Mouse (Mus musculus) G1E (cell line): ENCODE measurements around the gene Agtrap. TPM values are rescaled to one million over a fixed set of nuclear protein-coding genes. Genes with fewer than 3 reads are reported as not detected.

Experiments
- ATAC-seq: 2 replicates; pipeline ENCODE4 v1.8.0; 2016; ENCODE audit warnings: mild to moderate bottlenecking; ENCODE audit not compliant: insufficient number of reproducible peaks, poor library complexity, low FRiP score, severe bottlenecking; ENCODE audit errors: extremely low read depth
- DNase-seq: peaks from one replicate; pipeline ENCODE4 v3.0.0; 2012; ENCODE audit warnings: low spot score
- H3K27me3 ChIP-seq: 2 replicates; pipeline ENCODE4 v1.6.1; 2012; ENCODE audit warnings: mild to moderate bottlenecking, low read length, inconsistent platforms; ENCODE audit not compliant: insufficient read depth
- H3K36me3 ChIP-seq: replicated peaks from 2 replicates; pipeline ENCODE3; 2012; ENCODE audit warnings: mild to moderate bottlenecking, inconsistent platforms
- H3K4me1 ChIP-seq: 2 replicates; pipeline ENCODE4 v1.6.1; 2012; ENCODE audit warnings: low read depth, low read length, inconsistent platforms, mixed read lengths; ENCODE audit not compliant: insufficient read depth
- H3K4me3 ChIP-seq: 2 replicates; pipeline ENCODE4 v1.5.1; 2012; ENCODE audit warnings: low read depth, mild to moderate bottlenecking, inconsistent platforms, low read length, moderate library complexity, mixed read lengths
- H3K9me3 ChIP-seq: replicated peaks from 2 replicates; pipeline ENCODE4 v1.6.1; 2012; ENCODE audit warnings: inconsistent platforms
- CTCF ChIP-seq: IDR thresholded peaks from 2 replicates; pipeline ENCODE4 v1.5.1; 2012; ENCODE audit warnings: low read depth, low read length, inconsistent platforms, mixed read lengths
- GATA1 ChIP-seq: IDR thresholded peaks from 2 replicates; pipeline ENCODE4 v1.6.1; 2012; ENCODE audit warnings: borderline replicate concordance, low read length, inconsistent platforms, mixed read lengths
- GATA2 ChIP-seq: IDR thresholded peaks from 2 replicates; pipeline ENCODE4 v1.6.1; 2012; ENCODE audit warnings: low read depth, low read length, inconsistent platforms, borderline replicate concordance
- POLR2AphosphoS5 ChIP-seq: IDR thresholded peaks from 2 replicates; pipeline ENCODE4 v1.6.1; 2012; ENCODE audit warnings: low read depth, low read length, inconsistent platforms; ENCODE audit not compliant: insufficient replicate concordance
- TAL1 ChIP-seq: conservative IDR thresholded peaks from 2 replicates; pipeline ENCODE4 v1.6.1; 2012; ENCODE audit warnings: low read depth, low read length, inconsistent platforms, mixed read lengths
- polyA plus RNA-seq: library from polyadenylated mRNA; stranded (reverse); fragments of >175 nt; gene quantifications from 2 replicates; pipeline ENCODE4 v1.2.3, GENCODE M21; 2012
- total RNA-seq, 2 experiments: library from RNA; stranded (forward) in 1 of 2; stranded (reverse) in 1 of 2; fragments of 200-1000 nt in 1 of 2; fragments of >200 nt in 1 of 2; fragmentation: Nextera tagmentation in 1 of 2; gene quantifications; 2 replicates each; pipeline ENCODE4 v1.2.3; 2014 to 2017

The Agtrap gene
- 7.7 and 10.8 TPM in 2 replicates for total RNA-seq (2014; fragmentation: Nextera tagmentation)
- 9.4 and 10.7 TPM in 2 replicates for total RNA-seq (2017)
- polyA plus RNA-seq: 4.5 and 6.4 TPM in 2 replicates

GRCm38 (mm10) chr4:148087907-148088527 is at the start of gene Agtrap:
Gene Agtrap (minus strand): TSS chr4:148088031.
- DNase-seq (peak; percentile 88), ATAC-seq (peak; percentile 90)
- H3K27me3 ChIP-seq: no peaks in the 10 kb centered on the region
- H3K4me1 ChIP-seq: peaks cover 49% of the 10 kb centered on the region
- TF ChIP-seq TAL1: no peak
- no peak for TF ChIP-seq GATA2
- TF ChIP-seq GATA1: no peak
- no peak for TF ChIP-seq CTCF
- TF ChIP-seq POLR2AphosphoS5: no peak
- H3K36me3 ChIP-seq: peaks cover 24% of the 10 kb centered on the region
- H3K9me3 ChIP-seq: no peaks in the 10 kb centered on the region
- H3K4me3 ChIP-seq: peak within 1 kb of the TSS; percentile 88

GRCm38 (mm10) chr4:148137503-148137902 is 49.7 kb upstream of the Agtrap start:
- Histone ChIP-seq H3K4me3 (no peak overlapping the region), H3K9me3 (no peaks in the 10 kb centered on the region), H3K27me3 (peaks cover 31% of the 10 kb centered on the region), H3K4me1 (peaks cover 26% of the 10 kb centered on the region), H3K36me3 (peaks cover under 1% of the 10 kb centered on the region)
- TF ChIP-seq CTCF (no peak), TAL1 (no peak), GATA1 (no peak), POLR2AphosphoS5 (no peak), GATA2 (no peak)
- ATAC-seq: no peak
- no peak for DNase-seq

GRCm38 (mm10) chr4:148134988-148135387 is 47.2 kb upstream of the Agtrap start:
- H3K4me3 ChIP-seq: no peak overlapping the region
- DNase-seq (no peak), ATAC-seq (no peak)
- H3K36me3 ChIP-seq: no peaks in the 10 kb centered on the region
- peaks cover 29% of the 10 kb centered on the region for H3K4me1 ChIP-seq
- H3K27me3 ChIP-seq: peaks cover 56% of the 10 kb centered on the region
- TF ChIP-seq CTCF: no peak
- TF ChIP-seq GATA2: no peak
- no peak for TF ChIP-seq POLR2AphosphoS5
- no peak for TF ChIP-seq TAL1
- no peak for TF ChIP-seq GATA1
- H3K9me3 ChIP-seq: no peaks in the 10 kb centered on the region

- Histone ChIP-seq H3K9me3 (no peaks in the 10 kb centered on the region), H3K27me3 (peaks cover 56% of the 10 kb centered on the region)
- TF ChIP-seq CTCF (no peak), GATA1 (no peak), GATA2 (no peak), TAL1 (no peak), POLR2AphosphoS5 (no peak)
Measured at GRCm38 (mm10) chr4:148131497-148132081, 43.8 kb upstream of the Agtrap start.

GRCm38 (mm10) chr4:148130561-148131413 is 43.0 kb upstream of the Agtrap start, which contains the start of gene Draxin:
Gene Draxin (minus strand): TSS chr4:148130698.
- no peaks in the 10 kb centered on the region for H3K9me3 ChIP-seq
- ATAC-seq: no peak
- peak within 1 kb of the TSS; percentile 42; the same call in 1 of the 2 replicates for H3K4me3 ChIP-seq
- DNase-seq: no peak
- peaks cover 56% of the 10 kb centered on the region for H3K27me3 ChIP-seq
- H3K4me1 ChIP-seq: peaks cover 20% of the 10 kb centered on the region
- H3K36me3 ChIP-seq: no peaks in the 10 kb centered on the region
- TF ChIP-seq GATA1 (no peak), POLR2AphosphoS5 (no peak), TAL1 (no peak), CTCF (no peak), GATA2 (no peak)

More at GRCm38 (mm10) chr4:148131497-148132081, 43.8 kb upstream of the Agtrap start:
- DNase-seq: no peak
- Histone ChIP-seq H3K4me1 (peaks cover 20% of the 10 kb centered on the region), H3K36me3 (no peaks in the 10 kb centered on the region), H3K4me3 (no peak overlapping the region)
- no peak for ATAC-seq

GRCm38 (mm10) chr4:148130133-148130532 is 42.3 kb upstream of the Agtrap start, which contains the start of gene Mad2l2:
Gene Mad2l2 (plus strand): TSS chr4:148130384.
- Histone ChIP-seq H3K4me1 (peaks cover 18% of the 10 kb centered on the region), H3K27me3 (peaks cover 61% of the 10 kb centered on the region)

More at GRCm38 (mm10) chr4:148130133-148130532, 42.3 kb upstream of the Agtrap start, which contains the start of gene Mad2l2:
- no peak for TF ChIP-seq CTCF
- no peak for TF ChIP-seq GATA1
- TF ChIP-seq TAL1: no peak
- TF ChIP-seq POLR2AphosphoS5: no peak
- Histone ChIP-seq H3K9me3 (no peaks in the 10 kb centered on the region), H3K36me3 (no peaks in the 10 kb centered on the region), H3K4me3 (peak within 1 kb of the TSS; percentile 42; the same call in 1 of the 2 replicates)
- DNase-seq (no peak), ATAC-seq (no peak)
